Mouse (Mus musculus) layer of hippocampus, postnatal 10 days (tissue): Measurements from ENCODE around the gene Duox1. TPM values are rescaled to one million over a fixed set of nuclear protein-coding genes. Genes with fewer than 3 reads are reported as not detected.
"Not testable (repeated sequence)": the region's sequence is repeated elsewhere in the genome, so short reads cannot be mapped to it uniquely, and the experiment has no call there.

ENCODE experiments used
- DNase-seq, 2 experiments: peaks; one replicate each; pipeline ENCODE4 v3.0.0; 2021; ENCODE audit warnings: low spot score in 2 of 2
- total RNA-seq, 2 experiments: library from RNA; stranded (reverse); gene quantifications; 2 replicates each; pipeline ENCODE4 v1.2.3; 2021

Duox1 gene
- total RNA-seq, 2 experiments from 2014 or later, result 0.09 to 0.16 TPM

GRCm38 (mm10) chr2:122311561-122311960 is 3.9 kb upstream of the Duox1 start:
- no peak for DNase-seq

GRCm38 (mm10) chr2:122312722-122313417 is 2.6 kb upstream of the Duox1 start:
- peak; percentile 70 to 75 for DNase-seq

- DNase-seq, result no peak
Observed at GRCm38 (mm10) chr2:122313536-122313935, 1.9 kb upstream of the Duox1 start, which contains the start of gene Duoxa1. Gene Duoxa1 (minus strand): TSS chr2:122313730.

- no peak for DNase-seq
Observed at GRCm38 (mm10) chr2:122317384-122317783, 1.9 kb downstream of the Duox1 start.

- no peak for DNase-seq
Observed at GRCm38 (mm10) chr2:122323960-122324359, 8.5 kb downstream of the Duox1 start.

GRCm38 (mm10) chr2:122324586-122324985 is 9.1 kb downstream of the Duox1 start:
- DNase-seq, result no peak

- DNase-seq, result no peak
Observed at GRCm38 (mm10) chr2:122325361-122325760, 9.9 kb downstream of the Duox1 start.

GRCm38 (mm10) chr2:122327986-122328385 is 12.5 kb downstream of the Duox1 start:
- no peak for DNase-seq

- not testable (repeated sequence) for DNase-seq
Observed at GRCm38 (mm10) chr2:122330317-122330716, 14.8 kb downstream of the Duox1 start.

- DNase-seq, result no peak
Observed at GRCm38 (mm10) chr2:122332222-122332621, 16.8 kb downstream of the Duox1 start.

GRCm38 (mm10) chr2:122334170-122334569 is 18.7 kb downstream of the Duox1 start:
- DNase-seq, result no peak

GRCm38 (mm10) chr2:122337291-122337690 is 21.8 kb downstream of the Duox1 start:
- DNase-seq, result no peak

- DNase-seq, result no peak
Observed at GRCm38 (mm10) chr2:122345106-122345893, 29.8 kb downstream of the Duox1 start.

- not testable (repeated sequence) for DNase-seq
Observed at GRCm38 (mm10) chr2:122346164-122346563, 30.7 kb downstream of the Duox1 start.

- no peak for DNase-seq
Observed at GRCm38 (mm10) chr2:122347257-122347656, 31.8 kb downstream of the Duox1 start.

GRCm38 (mm10) chr2:122348531-122349131 is 33.2 kb downstream of the Duox1 start:
- peak; percentile 89 to 95 for DNase-seq

- peak in 1 of 2 experiments; percentile 48 for DNase-seq
Observed at GRCm38 (mm10) chr2:122349136-122349785, 33.8 kb downstream of the Duox1 start.

GRCm38 (mm10) chr2:122351156-122351930 is 35.9 kb downstream of the Duox1 start:
- DNase-seq, result peak in 1 of 2 experiments; percentile 53

- peak; percentile 75 to 78 for DNase-seq
Observed at GRCm38 (mm10) chr2:122351931-122352329, 36.5 kb downstream of the Duox1 start.

GRCm38 (mm10) chr2:122352992-122353391 is 37.5 kb downstream of the Duox1 start:
- DNase-seq, result no peak

GRCm38 (mm10) chr2:122353765-122354164 is 38.3 kb downstream of the Duox1 start:
- DNase-seq, result no peak
